Mouse (Mus musculus) hindbrain, embryonic 11.5 days (tissue): ENCODE measurements at regions not wholly inside any gene's neighbourhood (a gene's known extent, or its start where the extent isn't known, plus 50 kb on each side); places are given as distances from the start of the nearest gene placed in this dataset.

Experiments
- ATAC-seq: fragments of 200-750 bp; cut with Nextera tagmentation; 2 replicates; pipeline ENCODE4 v1.8.0; 2017; ENCODE audit warnings: mild to moderate bottlenecking, moderate TSS enrichment, moderate library complexity; ENCODE audit not compliant: low FRiP score
- DNase-seq: peaks from one replicate; pipeline ENCODE4 v3.0.0-alpha.2; 2015; ENCODE audit warnings: low spot score
- H3K27ac ChIP-seq: fragments of 300-500 bp; sonication (generic); 2 replicates; pipeline ENCODE4 v1.5.1; 2014; ENCODE audit warnings: mild to moderate bottlenecking, low read depth, low read length
- H3K27me3 ChIP-seq: fragments of 300-500 bp; sonication (generic); 2 replicates; pipeline ENCODE4 v1.6.1; 2014; ENCODE audit warnings: mild to moderate bottlenecking, low read length, moderate library complexity, mixed read lengths; ENCODE audit not compliant: control insufficient read depth, insufficient read depth
- H3K36me3 ChIP-seq: fragments of 300-500 bp; sonication (generic); 2 replicates; pipeline ENCODE4 v1.6.1; 2014; ENCODE audit warnings: mild to moderate bottlenecking, low read length, moderate library complexity, mixed read lengths; ENCODE audit not compliant: control insufficient read depth, insufficient read depth
- H3K4me1 ChIP-seq: fragments of 300-500 bp; sonication (generic); replicated peaks from 2 replicates; pipeline ENCODE4 v1.6.1; 2014; ENCODE audit warnings: low read length, mixed read lengths; ENCODE audit not compliant: control insufficient read depth, insufficient read depth
- H3K4me2 ChIP-seq: fragments of 300-500 bp; sonication (generic); replicated peaks from 2 replicates; pipeline ENCODE4 v1.6.1; 2014; ENCODE audit warnings: mild to moderate bottlenecking, low read depth, low read length
- H3K4me3 ChIP-seq: fragments of 300-500 bp; sonication (generic); 2 replicates; pipeline ENCODE4 v1.5.1; 2014; ENCODE audit warnings: low read depth, low read length
- H3K9ac ChIP-seq: fragments of 300-500 bp; sonication (generic); 2 replicates; pipeline ENCODE4 v1.6.1; 2014; ENCODE audit warnings: low read depth, low read length
- H3K9me3 ChIP-seq: fragments of 300-500 bp; sonication (generic); 2 replicates; pipeline ENCODE4 v1.6.1; 2016; ENCODE audit warnings: low read length; ENCODE audit not compliant: control insufficient read depth
- WGBS: fragments of 180-500 bp; shearing (Covaris S2); extraction: QIAGEN DNeasy Blood & Tissue Kit; methylation state at CpG from one replicate; pipeline ENCODE4 v1.1.7; 2014; 5-methylcytosine and 5-hydroxymethylcytosine counted together

GRCm38 (mm10) chrX:21293666-21294065, 118.2 kb upstream of the Gm21876 start:
- Histone ChIP-seq H3K36me3 (no peaks in the 10 kb centered on the region), H3K27ac (no peak overlapping the region), H3K4me3 (no peak overlapping the region), H3K4me2 (no peak overlapping the region), H3K9me3 (no peaks in the 10 kb centered on the region), H3K4me1 (no peaks in the 10 kb centered on the region), H3K9ac (no peak overlapping the region), H3K27me3 (no peaks in the 10 kb centered on the region)
- WGBS: 20% methylated on average over 5 of the region's 5 CpGs
- ATAC-seq (no peak), DNase-seq (peak; percentile 47)

- Histone ChIP-seq H3K9me3 (no peaks in the 10 kb centered on the region), H3K9ac (no peak overlapping the region), H3K4me2 (no peak overlapping the region), H3K27ac (no peak overlapping the region), H3K36me3 (no peaks in the 10 kb centered on the region), H3K4me1 (no peaks in the 10 kb centered on the region), H3K27me3 (no peaks in the 10 kb centered on the region), H3K4me3 (no peak overlapping the region)
- WGBS: 47% methylated on average over 1 of the region's 1 CpGs
- DNase-seq: peak; percentile 4
- ATAC-seq: no peak
These were observed 120.0 kb upstream of the Gm21876 start for GRCm38 (mm10) chrX:21295460-21295859.

- no peak overlapping the region for H3K4me3 ChIP-seq
- H3K36me3 ChIP-seq: no peaks in the 10 kb centered on the region
- ATAC-seq (no peak), DNase-seq (no peak)
- no peaks in the 10 kb centered on the region for H3K4me1 ChIP-seq
- no peak overlapping the region for H3K27ac ChIP-seq
- 79% methylated on average over 6 of the region's 6 CpGs for WGBS
- no peaks in the 10 kb centered on the region for H3K27me3 ChIP-seq
- H3K9ac ChIP-seq: no peak overlapping the region
- no peaks in the 10 kb centered on the region for H3K9me3 ChIP-seq
- H3K4me2 ChIP-seq: no peak overlapping the region
These were observed 121.9 kb upstream of the Gm21876 start for GRCm38 (mm10) chrX:21297349-21297748.

GRCm38 (mm10) chrX:21334499-21335032, 149.8 kb upstream of the Agtr2 start:
- Histone ChIP-seq H3K4me2 (peak overlapping the region; percentile 33), H3K36me3 (no peaks in the 10 kb centered on the region), H3K9ac (no peak overlapping the region), H3K9me3 (no peaks in the 10 kb centered on the region), H3K4me3 (peak overlapping the region; percentile 18; the same call in 1 of the 2 replicates), H3K27me3 (no peaks in the 10 kb centered on the region), H3K4me1 (no peaks in the 10 kb centered on the region), H3K27ac (no peak overlapping the region)
- DNase-seq (peak; percentile 27), ATAC-seq (no peak)
- WGBS: 33% methylated on average over 13 of the region's 13 CpGs

- H3K9me3 ChIP-seq: no peaks in the 10 kb centered on the region
- H3K4me2 ChIP-seq: no peak overlapping the region
- WGBS: 60% methylated on average over 1 of the region's 1 CpGs
- DNase-seq (no peak), ATAC-seq (no peak)
- no peak overlapping the region for H3K4me3 ChIP-seq
- no peak overlapping the region for H3K9ac ChIP-seq
- no peaks in the 10 kb centered on the region for H3K4me1 ChIP-seq
- H3K36me3 ChIP-seq: no peaks in the 10 kb centered on the region
- no peaks in the 10 kb centered on the region for H3K27me3 ChIP-seq
- no peak overlapping the region for H3K27ac ChIP-seq
These were observed 139.9 kb upstream of the Agtr2 start for GRCm38 (mm10) chrX:21344397-21344796.

- no peak overlapping the region for H3K27ac ChIP-seq
These were observed 133.8 kb upstream of the Agtr2 start for GRCm38 (mm10) chrX:21350503-21350902.

GRCm38 (mm10) chrX:21352350-21352749, 132.0 kb upstream of the Agtr2 start:
- Histone ChIP-seq H3K36me3 (no peaks in the 10 kb centered on the region), H3K27me3 (no peaks in the 10 kb centered on the region), H3K4me2 (no peak overlapping the region), H3K9me3 (no peaks in the 10 kb centered on the region), H3K4me1 (no peaks in the 10 kb centered on the region), H3K27ac (no peak overlapping the region), H3K9ac (no peak overlapping the region), H3K4me3 (no peak overlapping the region)
- ATAC-seq (no peak), DNase-seq (peak; percentile 35)
- 51% methylated on average over 3 of the region's 3 CpGs for WGBS

More at GRCm38 (mm10) chrX:21350503-21350902, 133.8 kb upstream of the Agtr2 start:
- Histone ChIP-seq H3K4me3 (no peak overlapping the region), H3K4me1 (no peaks in the 10 kb centered on the region), H3K4me2 (no peak overlapping the region), H3K9ac (no peak overlapping the region), H3K27me3 (no peaks in the 10 kb centered on the region), H3K9me3 (no peaks in the 10 kb centered on the region), H3K36me3 (no peaks in the 10 kb centered on the region)
- WGBS: 32% methylated on average over 4 of the region's 4 CpGs
- ATAC-seq (no peak), DNase-seq (peak; percentile 16)

GRCm38 (mm10) chrX:21360771-21361667, 123.3 kb upstream of the Agtr2 start:
- Histone ChIP-seq H3K9ac (peak overlapping the region; percentile 53; the same call in 1 of the 2 replicates), H3K4me1 (no peaks in the 10 kb centered on the region), H3K4me2 (peak overlapping the region; percentile 49), H3K27me3 (no peaks in the 10 kb centered on the region), H3K27ac (peak overlapping the region; percentile 33; the same call in 1 of the 2 replicates), H3K36me3 (no peaks in the 10 kb centered on the region), H3K4me3 (peak overlapping the region; percentile 33), H3K9me3 (no peaks in the 10 kb centered on the region)
- 17% methylated on average over 43 of the region's 43 CpGs for WGBS
- DNase-seq (peak; percentile 71), ATAC-seq (peak; percentile 96)

- no peak overlapping the region for H3K4me2 ChIP-seq
- no peak overlapping the region for H3K4me3 ChIP-seq
- no peak overlapping the region for H3K9ac ChIP-seq
- no peaks in the 10 kb centered on the region for H3K27me3 ChIP-seq
- DNase-seq: no peak
- H3K4me1 ChIP-seq: no peaks in the 10 kb centered on the region
- H3K9me3 ChIP-seq: no peaks in the 10 kb centered on the region
- H3K36me3 ChIP-seq: no peaks in the 10 kb centered on the region
- 13% methylated on average over 2 of the region's 2 CpGs for whole genome bisulfite sequencing
- H3K27ac ChIP-seq: no peak overlapping the region
- ATAC-seq: no peak
These were observed 99.1 kb upstream of the Agtr2 start for GRCm38 (mm10) chrX:21385221-21385620.
